Mouse (Mus musculus) heart, embryonic 11.5 days (tissue): Measurements from ENCODE around the gene Bzw2. TPM values are rescaled to one million over a fixed set of nuclear protein-coding genes. Genes with fewer than 3 reads are reported as not detected.

Experiments used
- ATAC-seq: fragments of 200-750 bp; cut with Nextera tagmentation; replicated peaks from 2 replicates; pipeline ENCODE4 v1.8.0; 2017; ENCODE audit warnings: moderate library complexity; ENCODE audit not compliant: insufficient number of reproducible peaks, low FRiP score, low TSS enrichment
- H3K27ac ChIP-seq: fragments of 300-500 bp; sonication (generic); 2 replicates; pipeline ENCODE4 v1.5.1; 2014; ENCODE audit warnings: mild to moderate bottlenecking, low read depth, low read length
- H3K27me3 ChIP-seq: fragments of 300-500 bp; sonication (generic); 2 replicates; pipeline ENCODE4 v1.6.1; 2014; ENCODE audit warnings: mild to moderate bottlenecking, low read length, mixed read lengths; ENCODE audit not compliant: control insufficient read depth, insufficient read depth
- H3K36me3 ChIP-seq: fragments of 300-500 bp; sonication (generic); 2 replicates; pipeline ENCODE4 v1.6.1; 2014; ENCODE audit warnings: mild to moderate bottlenecking, low read length, moderate library complexity, mixed read lengths; ENCODE audit not compliant: control insufficient read depth, insufficient read depth
- H3K4me1 ChIP-seq: fragments of 300-500 bp; sonication (generic); 2 replicates; pipeline ENCODE4 v1.6.1; 2014; ENCODE audit warnings: low read length; ENCODE audit not compliant: control insufficient read depth, insufficient read depth
- H3K4me2 ChIP-seq: fragments of 300-500 bp; sonication (generic); 2 replicates; pipeline ENCODE4 v1.6.1; 2014; ENCODE audit warnings: mild to moderate bottlenecking, moderate library complexity
- H3K4me3 ChIP-seq: fragments of 300-500 bp; sonication (generic); 2 replicates; pipeline ENCODE4 v1.5.1; 2014; ENCODE audit warnings: low read depth, low read length
- H3K9ac ChIP-seq: fragments of 300-500 bp; sonication (generic); 2 replicates; pipeline ENCODE4 v1.6.1; 2014; ENCODE audit warnings: mild to moderate bottlenecking, low read depth, low read length, moderate library complexity
- H3K9me3 ChIP-seq: fragments of 300-500 bp; sonication (generic); replicated peaks from 2 replicates; pipeline ENCODE4 v1.6.1; 2016; ENCODE audit warnings: low read length; ENCODE audit not compliant: control insufficient read depth
- WGBS: fragments of 180-500 bp; shearing (Covaris S2); extraction: QIAGEN DNeasy Blood & Tissue Kit; methylation state at CpG from one replicate; pipeline ENCODE4 v1.1.7; 2014; ENCODE audit not compliant: insufficient replicate concordance; 5-methylcytosine and 5-hydroxymethylcytosine counted together
- polyA plus RNA-seq: library from polyadenylated mRNA; unstranded; fragments of >200 nt; fragmentation: Nextera tagmentation; extraction: Ambion mirVana; gene quantifications from 2 replicates; pipeline ENCODE4 v1.2.1, GENCODE M21; 2014

The Bzw2 gene
- polyA plus RNA-seq, 1 experiment from 2014 or later: 223 TPM

- Histone ChIP-seq H3K9ac (no peak overlapping the region), H3K4me1 (no peaks in the 10 kb centered on the region), H3K9me3 (no peaks in the 10 kb centered on the region), H3K4me3 (no peak overlapping the region), H3K27ac (no peak overlapping the region), H3K36me3 (no peaks in the 10 kb centered on the region), H3K4me2 (no peak overlapping the region), H3K27me3 (no peaks in the 10 kb centered on the region)
- ATAC-seq: no peak
- 91% methylated on average over 2 of the region's 2 CpGs for WGBS
Measured at GRCm38 (mm10) chr12:36085380-36085779, 72.5 kb downstream of the Bzw2 start.

GRCm38 (mm10) chr12:36078101-36078899, 79.6 kb downstream of the Bzw2 start:
- Histone ChIP-seq H3K36me3 (no peaks in the 10 kb centered on the region), H3K4me3 (no peak overlapping the region), H3K4me2 (no peak overlapping the region), H3K4me1 (no peaks in the 10 kb centered on the region), H3K27me3 (no peaks in the 10 kb centered on the region), H3K27ac (no peak overlapping the region), H3K9me3 (no peaks in the 10 kb centered on the region), H3K9ac (no peak overlapping the region)
- 68% methylated on average over 4 of the region's 4 CpGs for WGBS
- no peak for ATAC-seq

GRCm38 (mm10) chr12:36072860-36073259, 85.0 kb downstream of the Bzw2 start:
- no peak overlapping the region for H3K4me3 ChIP-seq
- H3K9ac ChIP-seq: no peak overlapping the region
- no peak overlapping the region for H3K27ac ChIP-seq
- no peak overlapping the region for H3K4me2 ChIP-seq
- no peaks in the 10 kb centered on the region for H3K4me1 ChIP-seq
- H3K9me3 ChIP-seq: no peaks in the 10 kb centered on the region
- no peaks in the 10 kb centered on the region for H3K36me3 ChIP-seq
- H3K27me3 ChIP-seq: no peaks in the 10 kb centered on the region
- no peak for ATAC-seq
- WGBS: 28% methylated on average over 5 of the region's 5 CpGs

GRCm38 (mm10) chr12:36070231-36070630, 87.6 kb downstream of the Bzw2 start:
- no peak overlapping the region for H3K4me3 ChIP-seq
- ATAC-seq: no peak
- H3K4me2 ChIP-seq: no peak overlapping the region
- no peaks in the 10 kb centered on the region for H3K27me3 ChIP-seq
- H3K36me3 ChIP-seq: no peaks in the 10 kb centered on the region
- WGBS: 85% methylated on average over 4 of the region's 4 CpGs
- H3K9ac ChIP-seq: no peak overlapping the region
- peaks cover 2% of the 10 kb centered on the region for H3K9me3 ChIP-seq
- H3K27ac ChIP-seq: no peak overlapping the region
- H3K4me1 ChIP-seq: no peaks in the 10 kb centered on the region

- WGBS: 85% methylated on average over 2 of the region's 2 CpGs
- H3K9me3 ChIP-seq: peaks cover 4% of the 10 kb centered on the region
- H3K27ac ChIP-seq: no peak overlapping the region
- H3K9ac ChIP-seq: no peak overlapping the region
- no peaks in the 10 kb centered on the region for H3K27me3 ChIP-seq
- H3K4me3 ChIP-seq: no peak overlapping the region
- no peaks in the 10 kb centered on the region for H3K4me1 ChIP-seq
- ATAC-seq: no peak
- H3K36me3 ChIP-seq: no peaks in the 10 kb centered on the region
- no peak overlapping the region for H3K4me2 ChIP-seq
Measured at GRCm38 (mm10) chr12:36067538-36067937, 90.3 kb downstream of the Bzw2 start.

GRCm38 (mm10) chr12:36065911-36066310, 92.0 kb downstream of the Bzw2 start:
- no peak overlapping the region for H3K4me2 ChIP-seq
- 55% methylated on average over 1 of the region's 1 CpGs for WGBS
- no peaks in the 10 kb centered on the region for H3K27me3 ChIP-seq
- no peaks in the 10 kb centered on the region for H3K36me3 ChIP-seq
- ATAC-seq: no peak
- H3K9me3 ChIP-seq: peaks cover 4% of the 10 kb centered on the region
- H3K27ac ChIP-seq: no peak overlapping the region
- no peak overlapping the region for H3K4me3 ChIP-seq
- no peak overlapping the region for H3K9ac ChIP-seq
- no peaks in the 10 kb centered on the region for H3K4me1 ChIP-seq

GRCm38 (mm10) chr12:36057699-36058098, 100.2 kb downstream of the Bzw2 start:
- no peak overlapping the region for H3K27ac ChIP-seq
- no peak overlapping the region for H3K4me3 ChIP-seq
- no peak for ATAC-seq
- H3K36me3 ChIP-seq: no peaks in the 10 kb centered on the region
- H3K27me3 ChIP-seq: no peaks in the 10 kb centered on the region
- H3K9ac ChIP-seq: no peak overlapping the region
- no peaks in the 10 kb centered on the region; the same call in 1 of the 2 replicates for H3K4me1 ChIP-seq
- WGBS: 30% methylated on average over 2 of the region's 2 CpGs
- no peaks in the 10 kb centered on the region for H3K9me3 ChIP-seq
- H3K4me2 ChIP-seq: no peak overlapping the region

- WGBS: 77% methylated on average over 1 of the region's 1 CpGs
- no peaks in the 10 kb centered on the region for H3K9me3 ChIP-seq
- H3K9ac ChIP-seq: no peak overlapping the region
- H3K4me3 ChIP-seq: no peak overlapping the region
- no peaks in the 10 kb centered on the region for H3K27me3 ChIP-seq
- H3K36me3 ChIP-seq: no peaks in the 10 kb centered on the region
- peaks cover 3% of the 10 kb centered on the region; the same call in 1 of the 2 replicates for H3K4me1 ChIP-seq
- ATAC-seq: no peak
- no peak overlapping the region for H3K4me2 ChIP-seq
- no peak overlapping the region for H3K27ac ChIP-seq
Measured at GRCm38 (mm10) chr12:36050276-36050675, 107.6 kb downstream of the Bzw2 start.

- Histone ChIP-seq H3K9me3 (no peaks in the 10 kb centered on the region), H3K4me1 (peaks cover 3% of the 10 kb centered on the region; the same call in 1 of the 2 replicates), H3K4me3 (no peak overlapping the region), H3K9ac (no peak overlapping the region), H3K27ac (no peak overlapping the region), H3K27me3 (no peaks in the 10 kb centered on the region), H3K4me2 (no peak overlapping the region), H3K36me3 (no peaks in the 10 kb centered on the region)
- 79% methylated on average over 2 of the region's 2 CpGs for WGBS
- no peak for ATAC-seq
Measured at GRCm38 (mm10) chr12:36047593-36047992, 110.3 kb downstream of the Bzw2 start.
